Mouse (Mus musculus) CH12F3 (cell line): ENCODE measurements around the gene Dennd1a.

Experiments
- in situ Hi-C: fragments of 300-500 bp; cut with MboI; formaldehyde crosslinking; loops from 2 replicates; pipeline ENCODE4 v1.14.3; 2020; ENCODE audit warnings: low sequenced_read_pairs

Dennd1a gene

GRCm38 (mm10) chr2:38175276-38175675 is 111.9 kb downstream of the Dennd1a start:
- in situ Hi-C loops: no loop called here

GRCm38 (mm10) chr2:38168606-38169005 is 118.6 kb downstream of the Dennd1a start:
- in situ Hi-C loops: no loop called here

GRCm38 (mm10) chr2:38165966-38166365 is 121.2 kb downstream of the Dennd1a start:
- in situ Hi-C loops: no loop called here

GRCm38 (mm10) chr2:38164326-38165035 is 122.7 kb downstream of the Dennd1a start:
- in situ Hi-C loops: no loop called here

- in situ Hi-C loops: no loop called here
Measured at GRCm38 (mm10) chr2:38162486-38162885, 124.7 kb downstream of the Dennd1a start.

- in situ Hi-C loops: no loop called here
Measured at GRCm38 (mm10) chr2:38161484-38161883, 125.7 kb downstream of the Dennd1a start.

- in situ Hi-C loops: no loop called here
Measured at GRCm38 (mm10) chr2:38159736-38160135, 127.5 kb downstream of the Dennd1a start.

- in situ Hi-C loops: no loop called here
Measured at GRCm38 (mm10) chr2:38157002-38157401, 130.2 kb downstream of the Dennd1a start.

- in situ Hi-C loops: no loop called here
Measured at GRCm38 (mm10) chr2:38156001-38156400, 131.2 kb downstream of the Dennd1a start.

- in situ Hi-C loops: no loop called here
Measured at GRCm38 (mm10) chr2:38144831-38145230, 142.4 kb downstream of the Dennd1a start.

- in situ Hi-C loops: no loop called here
Measured at GRCm38 (mm10) chr2:38144067-38144779, 143.0 kb downstream of the Dennd1a start.

- in situ Hi-C loops: no loop called here
Measured at GRCm38 (mm10) chr2:38142905-38143304, 144.3 kb downstream of the Dennd1a start.

GRCm38 (mm10) chr2:38142210-38142609 is 145.0 kb downstream of the Dennd1a start:
- in situ Hi-C loops: no loop called here

- in situ Hi-C loops: no loop called here
Measured at GRCm38 (mm10) chr2:38139536-38139935, 147.7 kb downstream of the Dennd1a start.

GRCm38 (mm10) chr2:38137086-38137485 is 150.1 kb downstream of the Dennd1a start:
- in situ Hi-C loops: no loop called here

- in situ Hi-C loops: no loop called here
Measured at GRCm38 (mm10) chr2:38135427-38135826, 151.8 kb downstream of the Dennd1a start.

- in situ Hi-C loops: no loop called here
Measured at GRCm38 (mm10) chr2:38133036-38133825, 154.0 kb downstream of the Dennd1a start.

GRCm38 (mm10) chr2:38132233-38132822 is 154.9 kb downstream of the Dennd1a start:
- in situ Hi-C loops: no loop called here

- in situ Hi-C loops: no loop called here
Measured at GRCm38 (mm10) chr2:38131538-38131937, 155.7 kb downstream of the Dennd1a start.

- in situ Hi-C loops: no loop called here
Measured at GRCm38 (mm10) chr2:38129961-38130802, 157.0 kb downstream of the Dennd1a start.
